Mouse (Mus musculus): ENCODE data around the gene Stpg1.

- TF ChIP-seq POLR2A (IDR thresholded peaks at IDR 0.05; ENCODE audit: low read depth, low read length) (no peak), CTCF (IDR thresholded peaks at IDR 0.05; ENCODE audit: extremely low read depth, insufficient read depth, insufficient read length, insufficient replicate concordance) (no peak)
These were observed 77.7 kb downstream of the Stpg1 start for GRCm38 (mm10) chr4:135572276-135572675.

Data from spleen, adult 2 months (tissue).